24 mouse cellular contexts compared by ENCODE assay signal in the genomic region with DNA sequence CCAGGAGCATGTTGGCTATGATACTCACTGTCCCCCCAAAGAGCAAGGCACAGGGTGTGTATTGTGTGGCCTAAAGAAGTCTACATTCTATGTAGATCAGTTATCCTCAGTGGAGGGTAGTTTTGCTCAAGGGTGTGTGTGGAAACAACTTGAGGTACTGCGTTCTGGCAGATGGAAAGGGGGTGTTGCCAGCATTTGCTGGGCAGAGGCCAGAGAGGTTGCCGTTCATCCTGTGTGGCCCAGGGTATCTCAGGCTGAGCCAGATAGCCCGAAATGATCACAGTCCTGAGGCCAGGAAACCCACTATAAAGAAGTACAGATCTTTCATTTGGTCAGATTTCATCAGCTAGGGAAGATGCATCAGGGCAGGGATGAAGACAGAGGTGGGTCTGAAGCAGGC. TPM values are rescaled to one million over a fixed set of nuclear protein-coding genes. Genes with fewer than 3 reads are reported as not detected.
DNase-seq lines count a peak whose midpoint lies in the region; ATAC-seq lines count a peak whose summit lies in the region.
"Had no signal": no experiment of that assay in that cellular context is flagged by ENCODE, and none has a peak within 500 bp of the region (broad histone marks: within the 10 kb centered on the region; RNA-seq: fewer than 3 reads in every experiment).

No protein-coding gene starts in this region.

- peaks cover 6% of the 10 kb centered on the region for H3K4me1 ChIP-seq in forebrain, embryonic 14.5 days (ENCODE audit: control insufficient read depth, insufficient read depth, low read length)
- H3K4me1 ChIP-seq in forebrain, embryonic 10.5 days, result peaks cover 5% of the 10 kb centered on the region
- H3K4me1 ChIP-seq in kidney, embryonic 14.5 days (ENCODE audit: control insufficient read depth, insufficient read depth, low read length), result no peaks in the 10 kb centered on the region
- H3K4me1 ChIP-seq: liver, embryonic 15.5 days; neural tube, embryonic 15.5 days had no signal

- no peak overlapping the region for H3K9ac ChIP-seq in forebrain, embryonic 14.5 days (ENCODE audit: low read length)
- H3K9ac ChIP-seq in kidney, embryonic 14.5 days (ENCODE audit: low read depth, low read length), result no peak overlapping the region
- H3K9ac ChIP-seq: heart, embryonic 15.5 days; limb, embryonic 13.5 days; liver, embryonic 15.5 days; neural tube, embryonic 15.5 days had no signal

- DNase-seq in forebrain, embryonic 14.5 days (ENCODE audit: low spot score), result peak; percentile 22
- no peak for DNase-seq in forebrain, embryonic 10.5 days (ENCODE audit: extremely low spot score, low spot score)
- peak; percentile 31 for DNase-seq in NIH3T3 (ENCODE audit: low read depth)
- peak; percentile 28 to 35 for DNase-seq in cerebellum, adult 18-20 months
- peak; percentile 49 to 64 for DNase-seq in cerebellum, postnatal 36 days
- no peak for DNase-seq in kidney, postnatal 36 days
- DNase-seq: adrenal gland, postnatal 25 days; gastrocnemius, postnatal 14 days; heart, adult 18-20 months; kidney, adult 2 months; kidney, postnatal 25 days; midbrain, embryonic 14.5 days; right cerebral cortex, postnatal 14 days; spleen, adult 18-20 months; thymus, adult 18-20 months; thymus, postnatal 4 days had no signal

- H3K36me3 ChIP-seq in forebrain, embryonic 14.5 days (ENCODE audit: control insufficient read depth, insufficient read depth, low read length), result no peaks in the 10 kb centered on the region
- no peaks in the 10 kb centered on the region for H3K36me3 ChIP-seq in forebrain, embryonic 10.5 days (replicated peaks)
- H3K36me3 ChIP-seq in kidney, embryonic 14.5 days (ENCODE audit: control insufficient read depth, insufficient read depth, low read length), result no peaks in the 10 kb centered on the region
- H3K36me3 ChIP-seq: heart, embryonic 15.5 days; limb, embryonic 13.5 days; liver, embryonic 15.5 days; neural tube, embryonic 15.5 days had no signal

- H3K4me2 ChIP-seq in forebrain, embryonic 14.5 days (ENCODE audit: low read length), result no peak overlapping the region
- H3K4me2 ChIP-seq in kidney, embryonic 14.5 days (replicated peaks; ENCODE audit: low read depth, low read length), result no peak overlapping the region
- H3K4me2 ChIP-seq: heart, embryonic 15.5 days; limb, embryonic 13.5 days; liver, embryonic 15.5 days; neural tube, embryonic 15.5 days had no signal

- WGBS in forebrain, embryonic 14.5 days, result 68% methylated on average over 3 of the region's 3 CpGs
- WGBS in forebrain, embryonic 10.5 days, result 77% methylated on average over 3 of the region's 3 CpGs
- whole genome bisulfite sequencing in kidney, embryonic 14.5 days, result 76% methylated on average over 3 of the region's 3 CpGs

- no peak overlapping the region for H3K4me3 ChIP-seq in forebrain, embryonic 14.5 days (ENCODE audit: low read depth, low read length)
- no peak overlapping the region for H3K4me3 ChIP-seq in forebrain, embryonic 10.5 days
- no peak overlapping the region for H3K4me3 ChIP-seq in kidney, embryonic 14.5 days (ENCODE audit: low read length)
- H3K4me3 ChIP-seq: heart, embryonic 15.5 days; limb, embryonic 13.5 days; liver, embryonic 15.5 days; myocyte; neural tube, embryonic 15.5 days had no signal

- H3K27ac ChIP-seq in forebrain, embryonic 14.5 days (ENCODE audit: low read depth, low read length), result no peak overlapping the region
- H3K27ac ChIP-seq in forebrain, embryonic 10.5 days, result no peak overlapping the region
- no peak overlapping the region for H3K27ac ChIP-seq in kidney, embryonic 14.5 days (ENCODE audit: low read depth, low read length)
- H3K27ac ChIP-seq: heart, embryonic 15.5 days; limb, embryonic 13.5 days; liver, embryonic 15.5 days; neural tube, embryonic 15.5 days had no signal

- H3K9me3 ChIP-seq in forebrain, embryonic 14.5 days (replicated peaks; ENCODE audit: control insufficient read depth, low read length), result no peaks in the 10 kb centered on the region
- no peaks in the 10 kb centered on the region for H3K9me3 ChIP-seq in forebrain, embryonic 10.5 days
- no peaks in the 10 kb centered on the region for H3K9me3 ChIP-seq in kidney, embryonic 14.5 days (ENCODE audit: control insufficient read depth, low read length)
- H3K9me3 ChIP-seq: heart, embryonic 15.5 days; limb, embryonic 13.5 days; liver, embryonic 15.5 days; neural tube, embryonic 15.5 days had no signal

- ATAC-seq in forebrain, embryonic 14.5 days, result no peak
- no peak for ATAC-seq in kidney, embryonic 14.5 days (ENCODE audit: low FRiP score, low TSS enrichment)
- no peak for ATAC-seq in frontal cortex, adult (ENCODE audit: low TSS enrichment)
- ATAC-seq: lung, postnatal 0 days had no signal

- no peaks in the 10 kb centered on the region for H3K27me3 ChIP-seq in forebrain, embryonic 14.5 days (replicated peaks; ENCODE audit: control insufficient read depth, insufficient read depth, low read length)
- 0 out of 2 replicates have a peak, but pooled peaks cover 14% of the 10 kb centered on the region for H3K27me3 ChIP-seq in forebrain, embryonic 10.5 days (ENCODE audit: poor library complexity, severe bottlenecking)
- H3K27me3 ChIP-seq in kidney, embryonic 14.5 days (ENCODE audit: control insufficient read depth, insufficient read depth, low read length), result no peaks in the 10 kb centered on the region
- H3K27me3 ChIP-seq: heart, embryonic 15.5 days; limb, embryonic 13.5 days; neural tube, embryonic 15.5 days had no signal

RNA-seq across cellular contexts. Expression of a gene that starts 13.9 kb away (rescaled TPM):
- polyA plus RNA-seq in forebrain, embryonic 14.5 days (2014; fragmentation: Nextera tagmentation; extraction: Ambion mirVana), result 5.3 and 6.9 TPM in 2 replicates
- polyA plus RNA-seq in forebrain, embryonic 10.5 days (2016; fragmentation: Nextera tagmentation; extraction: Ambion mirVana), result 11.0 and 11.1 TPM in 2 replicates
- polyA plus RNA-seq in kidney, embryonic 14.5 days (2014; fragmentation: Nextera tagmentation; extraction: Ambion mirVana), result 41.9 and 42.3 TPM in 2 replicates

Comparison
In these comparisons a context has a peak if more than half of its experiments do, and no peak if none do; other contexts are left out.
1. DNase-seq: peak in forebrain, embryonic 14.5 days (single experiment), NIH3T3 (single experiment), cerebellum, adult 18-20 months (2 of 2) and cerebellum, postnatal 36 days (2 of 2); none in forebrain, embryonic 10.5 days (single experiment) and kidney, postnatal 36 days (0 of 2).